ENCODE assay signal across 28 mouse cellular contexts in the genomic region with DNA sequence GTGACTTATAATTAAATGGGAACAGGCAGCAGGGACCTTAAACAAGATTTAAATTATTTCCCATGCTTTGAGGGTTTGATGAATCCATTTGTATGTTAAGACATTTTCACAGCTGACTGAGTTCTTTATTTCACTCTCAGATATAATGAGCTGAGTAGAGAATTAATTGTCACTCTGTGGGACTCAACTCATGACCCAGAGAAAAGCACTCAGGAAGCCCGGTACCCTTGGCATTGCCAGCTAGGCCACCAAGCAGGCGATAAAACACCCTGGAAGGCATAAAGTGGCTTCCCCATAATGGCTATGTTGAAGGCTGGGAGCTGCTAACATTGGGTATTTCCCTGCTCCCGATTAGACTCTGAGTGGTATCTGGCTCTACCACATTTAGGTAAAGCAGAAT.
DNase-seq lines count a peak whose midpoint lies in the region; ATAC-seq and TF ChIP-seq lines count a peak whose summit lies in the region.
"Had no signal": no experiment of that assay in that cellular context is flagged by ENCODE, and none has a peak within 500 bp of the region (broad histone marks: within the 10 kb centered on the region; RNA-seq: fewer than 3 reads in every experiment).

No protein-coding gene starts in this region.

- H3K27ac ChIP-seq in hindbrain, postnatal 0 days = no peak overlapping the region
- H3K27ac ChIP-seq in hindbrain, embryonic 11.5 days (ENCODE audit: low read depth, low read length) = no peak overlapping the region
- no peak overlapping the region for H3K27ac ChIP-seq in forebrain, embryonic 11.5 days (ENCODE audit: low read depth, low read length)
- H3K27ac ChIP-seq in forebrain, embryonic 15.5 days (replicated peaks) = no peak overlapping the region
- H3K27ac ChIP-seq: embryonic facial prominence, embryonic 15.5 days; hindbrain, embryonic 14.5 days; limb, embryonic 12.5 days; liver, embryonic 15.5 days; midbrain, embryonic 12.5 days had no signal

- 44% methylated on average over 3 of the region's 3 CpGs for WGBS in hindbrain, postnatal 0 days
- WGBS in hindbrain, embryonic 11.5 days = 76% methylated on average over 3 of the region's 3 CpGs
- 29% methylated on average over 3 of the region's 3 CpGs for WGBS in forebrain, embryonic 11.5 days
- WGBS in forebrain, embryonic 15.5 days = 9% methylated on average over 3 of the region's 3 CpGs

- H3K4me1 ChIP-seq in hindbrain, postnatal 0 days (ENCODE audit: insufficient read depth, low read length) = no peaks in the 10 kb centered on the region
- no peaks in the 10 kb centered on the region for H3K4me1 ChIP-seq in hindbrain, embryonic 11.5 days (replicated peaks; ENCODE audit: control insufficient read depth, insufficient read depth, low read length)
- peaks cover 2% of the 10 kb centered on the region; the same call in 1 of the 2 replicates for H3K4me1 ChIP-seq in forebrain, embryonic 11.5 days (replicated peaks; ENCODE audit: control insufficient read depth, insufficient read depth, low read length)
- H3K4me1 ChIP-seq in forebrain, embryonic 15.5 days = peaks cover 6% of the 10 kb centered on the region
- H3K4me1 ChIP-seq: embryonic facial prominence, embryonic 15.5 days; limb, embryonic 12.5 days; liver, embryonic 15.5 days; midbrain, embryonic 12.5 days had no signal

- ATAC-seq in hindbrain, postnatal 0 days = no peak
- no peak for ATAC-seq in hindbrain, embryonic 11.5 days (ENCODE audit: low FRiP score)
- ATAC-seq in forebrain, embryonic 11.5 days (replicated peaks; ENCODE audit: low FRiP score) = peak; percentile 79
- ATAC-seq in forebrain, embryonic 15.5 days (replicated peaks) = 0 out of 2 replicates have a peak, but pooled peaks have one; percentile 41
- ATAC-seq: activated CD4-positive, CD25-positive, alpha-beta regulatory T cell, adult 4 months; inflammation-experienced regulatory T-cells, adult 6 months had no signal

- H3K36me3 ChIP-seq in hindbrain, postnatal 0 days (ENCODE audit: insufficient read depth, low read length) = no peaks in the 10 kb centered on the region
- H3K36me3 ChIP-seq in hindbrain, embryonic 11.5 days (ENCODE audit: control insufficient read depth, insufficient read depth, low read length) = no peaks in the 10 kb centered on the region
- H3K36me3 ChIP-seq in forebrain, embryonic 11.5 days (ENCODE audit: control insufficient read depth, insufficient read depth, low read length) = no peaks in the 10 kb centered on the region
- no peaks in the 10 kb centered on the region for H3K36me3 ChIP-seq in forebrain, embryonic 15.5 days
- H3K36me3 ChIP-seq: embryonic facial prominence, embryonic 15.5 days; limb, embryonic 12.5 days; liver, embryonic 15.5 days; midbrain, embryonic 12.5 days had no signal

- H3K9me3 ChIP-seq in hindbrain, postnatal 0 days (ENCODE audit: low read length) = no peaks in the 10 kb centered on the region
- no peaks in the 10 kb centered on the region for H3K9me3 ChIP-seq in hindbrain, embryonic 11.5 days (ENCODE audit: control insufficient read depth, low read length)
- H3K9me3 ChIP-seq in forebrain, embryonic 11.5 days (ENCODE audit: control insufficient read depth, low read length) = no peaks in the 10 kb centered on the region
- H3K9me3 ChIP-seq in forebrain, embryonic 15.5 days = no peaks in the 10 kb centered on the region
- H3K9me3 ChIP-seq: embryonic facial prominence, embryonic 15.5 days; limb, embryonic 12.5 days; liver, embryonic 15.5 days; midbrain, embryonic 12.5 days had no signal

- H3K27me3 ChIP-seq in hindbrain, postnatal 0 days (ENCODE audit: insufficient read depth, low read length) = no peaks in the 10 kb centered on the region
- H3K27me3 ChIP-seq in hindbrain, embryonic 11.5 days (ENCODE audit: control insufficient read depth, insufficient read depth, low read length) = no peaks in the 10 kb centered on the region
- H3K27me3 ChIP-seq in forebrain, embryonic 11.5 days (ENCODE audit: control insufficient read depth, insufficient read depth, low read length) = no peaks in the 10 kb centered on the region
- no peaks in the 10 kb centered on the region; the same call in 1 of the 2 replicates for H3K27me3 ChIP-seq in forebrain, embryonic 15.5 days
- H3K27me3 ChIP-seq: embryonic facial prominence, embryonic 15.5 days; limb, embryonic 12.5 days; liver, embryonic 15.5 days; midbrain, embryonic 12.5 days had no signal

- peak; percentile 3 for DNase-seq in hindbrain, postnatal 0 days (ENCODE audit: low spot score)
- DNase-seq in hindbrain, embryonic 11.5 days (ENCODE audit: low spot score) = no peak
- DNase-seq in forebrain, embryonic 11.5 days (ENCODE audit: low spot score) = peak; percentile 63
- peak; percentile 80 for DNase-seq in retina, embryonic 14.5 days (ENCODE audit: low spot score)
- DNase-seq in kidney, postnatal 10 days = no peak
- no peak for DNase-seq in spleen, postnatal 36 days (ENCODE audit: low spot score in 2 of 2)
- DNase-seq: adrenal gland, adult 8-10 months; cerebellum, adult 11-12 months; cerebellum, adult 9-11 months; gastrocnemius, postnatal 25 days; heart, adult 18-20 months; heart, postnatal 4 days; kidney, adult 11 months; kidney, postnatal 25 days; lung, embryonic 14.5 days; lung, postnatal 14 days; spleen, adult 18-20 months; thymus, adult 2 months; thymus, postnatal 36 days had no signal

- no peak overlapping the region for H3K9ac ChIP-seq in hindbrain, postnatal 0 days (replicated peaks; ENCODE audit: low read length)
- H3K9ac ChIP-seq in hindbrain, embryonic 11.5 days (ENCODE audit: low read depth, low read length) = no peak overlapping the region
- H3K9ac ChIP-seq in forebrain, embryonic 11.5 days (ENCODE audit: low read length) = no peak overlapping the region
- no peak overlapping the region for H3K9ac ChIP-seq in forebrain, embryonic 15.5 days (replicated peaks)
- H3K9ac ChIP-seq: embryonic facial prominence, embryonic 15.5 days; hindbrain, embryonic 14.5 days; limb, embryonic 12.5 days; liver, embryonic 15.5 days; lung, embryonic 14.5 days; midbrain, embryonic 12.5 days had no signal

- no peak overlapping the region for H3K4me3 ChIP-seq in hindbrain, postnatal 0 days (ENCODE audit: low read length)
- no peak overlapping the region for H3K4me3 ChIP-seq in hindbrain, embryonic 11.5 days (ENCODE audit: low read depth, low read length)
- H3K4me3 ChIP-seq in forebrain, embryonic 11.5 days (ENCODE audit: low read depth, low read length) = no peak overlapping the region
- no peak overlapping the region for H3K4me3 ChIP-seq in forebrain, embryonic 15.5 days
- H3K4me3 ChIP-seq: embryonic facial prominence, embryonic 15.5 days; limb, embryonic 12.5 days; liver, embryonic 15.5 days; midbrain, embryonic 12.5 days had no signal

- no peak for TF ChIP-seq CTCF in hindbrain, postnatal 0 days (IDR thresholded peaks at IDR 0.05; ENCODE audit: low read depth)

- H3K4me2 ChIP-seq in hindbrain, postnatal 0 days (ENCODE audit: low read depth, low read length) = no peak overlapping the region
- H3K4me2 ChIP-seq in hindbrain, embryonic 11.5 days (replicated peaks; ENCODE audit: low read depth, low read length) = no peak overlapping the region
- H3K4me2 ChIP-seq in forebrain, embryonic 11.5 days (ENCODE audit: low read depth, low read length, severe bottlenecking) = no peak overlapping the region
- H3K4me2 ChIP-seq in forebrain, embryonic 15.5 days (replicated peaks) = no peak overlapping the region
- H3K4me2 ChIP-seq: embryonic facial prominence, embryonic 15.5 days; heart, embryonic 11.5 days; hindbrain, embryonic 14.5 days; limb, embryonic 12.5 days; liver, embryonic 15.5 days; lung, embryonic 14.5 days; midbrain, embryonic 12.5 days had no signal

Comparison
In these comparisons a context has a peak if more than half of its experiments do, and no peak if none do; other contexts are left out.
1. DNase-seq: peak in hindbrain, postnatal 0 days (single experiment), forebrain, embryonic 11.5 days (single experiment) and retina, embryonic 14.5 days (single experiment); none in hindbrain, embryonic 11.5 days (single experiment), kidney, postnatal 10 days (single experiment) and spleen, postnatal 36 days (0 of 2).
2. ATAC-seq: peak in forebrain, embryonic 11.5 days (single experiment) and forebrain, embryonic 15.5 days (single experiment); none in hindbrain, postnatal 0 days (single experiment) and hindbrain, embryonic 11.5 days (single experiment).